Mouse (Mus musculus) liver, embryonic 12.5 days (tissue): Measurements from ENCODE around the gene Ddx23. TPM values are rescaled to one million over a fixed set of nuclear protein-coding genes. Genes with fewer than 3 reads are reported as not detected.

Experiments used
- ATAC-seq: fragments of 200-750 bp; cut with Nextera tagmentation; 2 replicates; pipeline ENCODE4 v1.8.0; 2017; ENCODE audit warnings: moderate number of reproducible peaks, mild to moderate bottlenecking, moderate library complexity
- H3K27ac ChIP-seq: fragments of 300-500 bp; sonication (generic); 2 replicates; pipeline ENCODE4 v1.5.1; 2016; ENCODE audit warnings: mild to moderate bottlenecking
- H3K27me3 ChIP-seq: fragments of 300-500 bp; sonication (generic); replicated peaks from 2 replicates; pipeline ENCODE4 v1.6.1; 2016; ENCODE audit warnings: mild to moderate bottlenecking, moderate library complexity
- H3K36me3 ChIP-seq: fragments of 300-500 bp; sonication (generic); 2 replicates; pipeline ENCODE4 v1.6.1; 2016; ENCODE audit warnings: mild to moderate bottlenecking, moderate library complexity
- H3K4me1 ChIP-seq: fragments of 300-500 bp; sonication (generic); 2 replicates; pipeline ENCODE4 v1.6.1; 2016
- H3K4me2 ChIP-seq: fragments of 300-500 bp; sonication (generic); 2 replicates; pipeline ENCODE4 v1.6.1; 2016; ENCODE audit warnings: mild to moderate bottlenecking, moderate library complexity
- H3K4me3 ChIP-seq: fragments of 300-500 bp; sonication (generic); 2 replicates; pipeline ENCODE4 v1.5.1; 2016; ENCODE audit warnings: mild to moderate bottlenecking, moderate library complexity
- H3K9ac ChIP-seq: fragments of 300-500 bp; sonication (generic); 2 replicates; pipeline ENCODE4 v1.6.1; 2016; ENCODE audit warnings: mild to moderate bottlenecking, moderate library complexity
- H3K9me3 ChIP-seq: fragments of 300-500 bp; sonication (generic); replicated peaks from 2 replicates; pipeline ENCODE4 v1.6.1; 2016; ENCODE audit warnings: mild to moderate bottlenecking, moderate library complexity
- WGBS: fragments of 180-500 bp; shearing (Covaris S2); methylation state at CpG from one replicate; pipeline ENCODE4 v1.1.7; 2016; ENCODE audit not compliant: insufficient replicate concordance; 5-methylcytosine and 5-hydroxymethylcytosine counted together
- polyA plus RNA-seq: library from polyadenylated mRNA; unstranded; fragments of >200 nt; fragmentation: Nextera tagmentation; extraction: Ambion mirVana; gene quantifications from 2 replicates; pipeline ENCODE4 v1.2.1, GENCODE M21; 2016

Gene Ddx23
- polyA plus RNA-seq, 1 experiment from 2014 or later = 16.2 TPM

DNA sequence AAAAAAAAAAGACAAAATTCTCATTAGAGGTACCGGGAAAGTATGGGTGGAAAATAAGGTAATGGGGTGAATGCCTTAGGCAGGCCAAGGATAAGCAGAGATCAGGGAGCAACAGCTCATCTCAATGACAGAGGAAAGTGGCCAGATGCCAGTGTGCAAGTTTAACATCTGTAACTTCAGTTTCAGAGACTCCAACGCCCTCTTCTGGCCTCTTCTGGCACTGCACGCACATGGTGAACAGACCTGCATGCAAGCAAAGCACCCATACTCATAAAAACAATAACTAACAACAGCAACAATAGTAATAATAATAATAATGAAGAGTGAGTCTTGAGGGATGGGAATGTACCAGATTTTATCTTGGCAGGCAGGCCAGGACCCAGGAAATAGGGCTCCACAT is 23.2 kb upstream of the Ddx23 start:
- H3K4me2 ChIP-seq = no peak overlapping the region
- WGBS = 56% methylated on average over 3 of the region's 3 CpGs
- H3K4me3 ChIP-seq = no peak overlapping the region
- peaks cover 54% of the 10 kb centered on the region for H3K27me3 ChIP-seq
- H3K4me1 ChIP-seq = peaks cover 12% of the 10 kb centered on the region; the same call in 1 of the 2 replicates
- no peak overlapping the region for H3K9ac ChIP-seq
- no peaks in the 10 kb centered on the region for H3K36me3 ChIP-seq
- no peaks in the 10 kb centered on the region; the same call in 1 of the 2 replicates for H3K9me3 ChIP-seq
- no peak overlapping the region for H3K27ac ChIP-seq
- no peak for ATAC-seq

DNA sequence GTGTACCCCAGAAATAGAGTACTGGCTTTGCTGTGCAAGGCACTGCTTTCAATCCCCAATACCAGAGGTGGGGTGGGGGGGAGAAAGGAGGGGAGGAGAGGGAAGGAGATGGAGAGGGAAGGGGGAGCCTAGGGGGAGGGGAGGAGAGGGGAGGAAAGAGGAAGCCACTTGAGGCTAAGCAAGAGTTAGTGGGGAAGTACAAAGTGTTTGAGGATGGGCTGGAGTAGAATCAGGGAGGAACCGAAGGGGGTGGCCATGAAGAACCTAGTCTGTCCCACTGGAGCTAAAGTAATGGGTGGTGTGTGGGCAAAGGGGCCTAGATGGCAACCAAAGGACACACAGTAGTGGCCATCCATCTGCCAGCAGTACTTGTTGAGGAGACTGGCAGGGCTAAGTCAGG is 21.1 kb upstream of the Ddx23 start:
- no peak for ATAC-seq
- no peak overlapping the region for H3K27ac ChIP-seq
- 39% methylated on average over 1 of the region's 1 CpGs for WGBS

DNA sequence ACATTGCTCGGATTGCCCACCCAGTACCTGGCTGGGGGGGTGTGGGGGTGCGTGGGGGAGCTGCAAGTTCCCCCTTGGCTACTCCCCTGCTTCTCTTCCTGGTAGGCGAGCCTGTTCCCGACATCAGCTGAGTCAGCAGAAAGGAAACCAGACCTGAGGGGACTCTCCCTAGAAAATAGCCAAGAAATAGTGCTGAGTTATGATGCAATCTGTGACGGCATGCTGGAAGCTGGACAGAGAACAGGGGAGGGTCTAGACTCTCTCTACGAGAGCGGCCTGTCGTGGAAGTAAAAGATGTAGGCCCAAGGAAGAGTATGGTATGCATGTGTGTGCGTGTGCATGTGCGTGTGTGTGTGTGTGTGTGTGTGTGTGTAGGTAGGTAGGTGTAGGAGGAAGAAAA is 20.5 kb upstream of the Ddx23 start:
- Histone ChIP-seq H3K4me1 (peaks cover 12% of the 10 kb centered on the region; the same call in 1 of the 2 replicates), H3K27ac (no peak overlapping the region), H3K4me2 (no peak overlapping the region), H3K4me3 (no peak overlapping the region), H3K9ac (no peak overlapping the region), H3K36me3 (no peaks in the 10 kb centered on the region), H3K9me3 (no peaks in the 10 kb centered on the region; the same call in 1 of the 2 replicates), H3K27me3 (peaks cover 48% of the 10 kb centered on the region)
- no peak for ATAC-seq
- 41% methylated on average over 10 of the region's 10 CpGs for WGBS

More for the DNA sequence above, 21.1 kb upstream of the Ddx23 start:
- H3K27me3 ChIP-seq = peaks cover 48% of the 10 kb centered on the region
- H3K36me3 ChIP-seq = no peaks in the 10 kb centered on the region
- H3K4me1 ChIP-seq = peaks cover 12% of the 10 kb centered on the region; the same call in 1 of the 2 replicates
- no peak overlapping the region for H3K9ac ChIP-seq
- no peaks in the 10 kb centered on the region; the same call in 1 of the 2 replicates for H3K9me3 ChIP-seq
- no peak overlapping the region for H3K4me3 ChIP-seq
- no peak overlapping the region for H3K4me2 ChIP-seq

DNA sequence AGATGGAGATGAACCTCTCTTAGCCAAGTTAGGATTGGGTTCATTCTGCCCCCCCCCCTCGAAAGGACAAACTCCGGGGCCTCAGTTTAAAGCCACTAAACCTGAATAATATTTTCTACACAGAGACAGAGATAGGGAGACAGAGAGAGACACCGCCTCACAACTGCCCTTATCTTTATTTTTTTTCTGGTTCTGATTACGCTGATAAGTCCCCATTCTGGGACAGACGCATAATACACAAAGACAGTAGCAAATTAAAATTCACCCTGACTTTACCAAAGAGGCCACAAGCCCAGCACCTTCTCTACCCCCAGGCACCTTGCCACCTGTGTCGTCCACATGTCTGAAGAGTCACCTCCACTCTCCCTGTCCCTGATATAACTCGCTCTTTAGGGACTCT is 18.9 kb upstream of the Ddx23 start:
- ATAC-seq = no peak
- WGBS = 52% methylated on average over 7 of the region's 7 CpGs
- Histone ChIP-seq H3K27ac (no peak overlapping the region), H3K4me3 (no peak overlapping the region), H3K9ac (no peak overlapping the region), H3K4me2 (no peak overlapping the region), H3K27me3 (peaks cover 58% of the 10 kb centered on the region), H3K36me3 (no peaks in the 10 kb centered on the region), H3K4me1 (peaks cover 23% of the 10 kb centered on the region), H3K9me3 (no peaks in the 10 kb centered on the region; the same call in 1 of the 2 replicates)

- peaks cover 67% of the 10 kb centered on the region for H3K27me3 ChIP-seq
- no peak for ATAC-seq
- H3K9me3 ChIP-seq = no peaks in the 10 kb centered on the region
- 73% methylated on average over 8 of the region's 8 CpGs for WGBS
- H3K36me3 ChIP-seq = no peaks in the 10 kb centered on the region
- H3K4me2 ChIP-seq = no peak overlapping the region
- H3K9ac ChIP-seq = no peak overlapping the region
- peaks cover 29% of the 10 kb centered on the region for H3K4me1 ChIP-seq
- H3K4me3 ChIP-seq = no peak overlapping the region
- no peak overlapping the region for H3K27ac ChIP-seq
Measured at GRCm38 (mm10) chr15:98680660-98681059, 18.0 kb upstream of the Ddx23 start.

DNA sequence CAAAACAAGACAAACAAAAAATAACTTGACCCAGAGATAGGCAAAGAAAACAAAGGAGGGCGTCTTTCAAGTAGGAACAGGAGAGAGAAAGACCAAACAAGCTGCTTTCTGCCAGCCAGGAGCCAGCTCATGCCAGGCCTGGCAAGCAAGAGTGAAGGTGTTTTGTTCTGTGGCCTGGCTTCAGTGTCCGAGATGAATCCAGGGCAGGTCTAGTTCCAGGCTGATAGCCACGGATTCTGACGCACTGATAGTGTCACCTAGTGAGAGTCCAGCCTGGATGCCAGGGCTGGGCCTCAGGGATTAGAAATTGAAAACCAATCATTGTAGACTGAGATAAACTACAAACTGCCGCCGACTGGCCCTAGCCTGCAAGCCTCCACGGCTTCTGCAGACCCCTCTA is 15.3 kb upstream of the Ddx23 start:
- H3K9ac ChIP-seq = no peak overlapping the region
- 58% methylated on average over 7 of the region's 7 CpGs for WGBS
- H3K27me3 ChIP-seq = peaks cover 82% of the 10 kb centered on the region
- H3K9me3 ChIP-seq = no peaks in the 10 kb centered on the region
- no peak overlapping the region for H3K27ac ChIP-seq
- peaks cover 28% of the 10 kb centered on the region for H3K4me1 ChIP-seq
- H3K36me3 ChIP-seq = no peaks in the 10 kb centered on the region
- H3K4me2 ChIP-seq = no peak overlapping the region
- no peak for ATAC-seq
- no peak overlapping the region for H3K4me3 ChIP-seq

DNA sequence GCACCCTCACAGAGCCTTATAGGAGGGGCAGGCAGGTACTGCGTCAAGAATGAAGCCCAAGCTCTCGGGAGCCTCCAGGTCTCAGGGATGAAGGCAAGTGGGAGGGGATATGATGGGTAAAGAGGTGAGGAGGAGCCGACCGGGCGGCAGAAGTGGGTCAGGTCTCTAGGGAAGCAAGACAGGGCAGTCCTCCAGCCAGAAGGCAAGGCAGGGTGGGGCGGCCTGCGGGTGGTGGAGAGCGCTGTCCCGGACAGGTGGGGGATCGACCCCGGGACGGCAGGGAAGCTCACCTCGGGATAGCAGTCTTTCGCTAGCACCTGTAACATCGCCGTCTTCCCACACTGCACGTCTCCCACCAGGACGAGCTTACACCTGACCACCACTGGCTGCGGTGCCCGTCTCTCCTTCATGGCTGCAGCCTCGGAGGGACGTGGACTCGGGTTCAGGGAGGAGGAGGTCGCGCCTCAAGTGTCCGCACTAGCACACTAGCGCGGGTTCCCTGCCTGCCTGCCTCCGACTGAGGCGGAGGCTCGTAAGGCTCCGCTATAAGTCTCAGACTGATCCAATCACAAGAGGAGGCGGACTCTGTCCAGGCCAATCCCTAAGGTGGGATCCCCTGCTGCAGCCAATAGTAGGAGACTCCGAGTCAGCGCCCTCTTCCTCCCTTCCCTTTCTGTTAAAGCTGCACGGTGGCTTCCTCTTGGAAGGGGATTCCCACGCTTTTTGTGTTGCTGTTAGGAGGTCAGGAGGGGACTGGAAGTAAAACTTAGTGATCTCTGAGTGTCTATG is 14.4 kb upstream of the Ddx23 start, which contains the start of gene Rnd1:
TSS of gene Rnd1 (minus strand) at position 522 of the 789 bp plus-strand sequence.
- peaks cover 90% of the 10 kb centered on the region for H3K27me3 ChIP-seq
- peak within 1 kb of the TSS; percentile 12; the same call in 1 of the 2 replicates for H3K9ac ChIP-seq
- H3K4me3 ChIP-seq = peak within 1 kb of the TSS; percentile 46
- H3K9me3 ChIP-seq = no peaks in the 10 kb centered on the region
- H3K36me3 ChIP-seq = no peaks in the 10 kb centered on the region
- H3K4me2 ChIP-seq = peak within 1 kb of the TSS; percentile 75
- no peak within 1 kb of the TSS for H3K27ac ChIP-seq
- peak; percentile 91 for ATAC-seq
- 2% methylated on average over 37 of the region's 37 CpGs for WGBS
- H3K4me1 ChIP-seq = peaks cover 26% of the 10 kb centered on the region

- H3K4me2 ChIP-seq = peak overlapping the region; percentile 75
- H3K27me3 ChIP-seq = peaks cover 85% of the 10 kb centered on the region
- no peak for ATAC-seq
- peaks cover 23% of the 10 kb centered on the region for H3K4me1 ChIP-seq
- no peak overlapping the region for H3K27ac ChIP-seq
- no peaks in the 10 kb centered on the region for H3K36me3 ChIP-seq
- no peaks in the 10 kb centered on the region for H3K9me3 ChIP-seq
- no peak overlapping the region for H3K9ac ChIP-seq
- 8% methylated on average over 9 of the region's 9 CpGs for WGBS
- peak overlapping the region; percentile 46 for H3K4me3 ChIP-seq
Measured at GRCm38 (mm10) chr15:98676471-98676870, 13.8 kb upstream of the Ddx23 start.

DNA sequence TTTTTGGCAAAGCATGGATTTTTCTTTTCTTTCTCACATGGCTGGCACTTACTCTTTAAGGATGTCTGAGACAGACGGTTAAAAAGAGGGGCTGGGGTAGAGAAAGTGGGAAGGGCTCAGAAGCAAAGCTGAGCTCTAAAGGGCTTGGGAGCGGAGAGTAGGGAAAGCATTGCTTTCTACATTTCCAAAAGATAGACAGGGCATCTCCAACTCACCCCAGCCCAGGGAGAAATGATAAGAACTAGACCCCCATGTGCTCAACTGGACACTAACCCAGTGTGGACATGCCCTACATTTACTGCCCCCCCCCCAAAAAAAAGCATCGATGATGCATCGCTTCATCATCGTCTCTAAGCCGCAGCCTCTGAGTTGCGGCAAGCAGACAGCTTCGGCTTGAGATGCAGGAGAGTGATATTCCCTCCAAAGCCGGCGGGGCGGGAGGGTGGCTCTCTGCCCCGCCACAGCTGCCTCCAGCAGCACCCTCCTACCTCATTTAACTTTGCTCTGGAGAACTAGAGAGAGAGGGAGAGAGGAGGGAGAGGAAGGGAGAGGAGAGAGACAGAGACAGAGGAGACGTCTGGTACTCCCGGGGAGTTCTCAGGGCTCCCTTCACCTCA is 13.0 kb upstream of the Ddx23 start:
- H3K27me3 ChIP-seq = peaks cover 80% of the 10 kb centered on the region
- no peak overlapping the region for H3K4me2 ChIP-seq
- no peaks in the 10 kb centered on the region for H3K36me3 ChIP-seq
- no peaks in the 10 kb centered on the region for H3K9me3 ChIP-seq
- whole genome bisulfite sequencing = 6% methylated on average over 14 of the region's 14 CpGs
- H3K9ac ChIP-seq = no peak overlapping the region
- no peak overlapping the region for H3K4me3 ChIP-seq
- no peak overlapping the region for H3K27ac ChIP-seq
- H3K4me1 ChIP-seq = peaks cover 21% of the 10 kb centered on the region
- ATAC-seq = no peak

DNA sequence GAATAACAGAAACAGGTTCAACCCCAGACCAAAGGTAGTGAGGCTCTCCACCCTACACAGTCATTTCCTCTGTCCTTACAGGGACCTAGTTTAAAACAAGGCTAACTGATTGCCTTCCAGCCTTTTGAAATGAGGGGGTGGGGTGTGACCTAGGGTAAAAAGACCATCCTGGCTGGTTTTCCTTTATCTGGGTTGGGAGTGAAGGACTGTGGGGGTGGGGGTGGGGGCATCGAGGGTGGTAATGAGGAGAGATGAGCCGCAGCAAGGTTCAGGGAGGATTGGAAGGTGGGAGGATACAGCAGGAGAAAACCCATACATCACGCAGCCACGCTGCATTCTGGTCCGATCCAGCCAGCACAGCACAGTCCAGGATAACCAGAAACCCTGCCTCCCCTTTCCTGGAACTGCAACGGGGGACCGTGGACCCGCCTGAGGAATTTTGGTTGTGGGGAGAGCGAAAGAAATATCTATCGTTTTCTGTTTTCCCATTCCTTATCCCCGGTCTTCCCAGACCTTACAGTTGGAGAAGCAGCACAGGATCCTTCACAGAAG is 12.4 kb upstream of the Ddx23 start:
- H3K36me3 ChIP-seq = no peaks in the 10 kb centered on the region
- no peak overlapping the region for H3K4me3 ChIP-seq
- no peak overlapping the region for H3K4me2 ChIP-seq
- peaks cover 21% of the 10 kb centered on the region for H3K4me1 ChIP-seq
- H3K27me3 ChIP-seq = peaks cover 87% of the 10 kb centered on the region
- no peak overlapping the region for H3K27ac ChIP-seq
- no peaks in the 10 kb centered on the region for H3K9me3 ChIP-seq
- no peak for ATAC-seq
- no peak overlapping the region for H3K9ac ChIP-seq
- WGBS = 27% methylated on average over 11 of the region's 11 CpGs

DNA sequence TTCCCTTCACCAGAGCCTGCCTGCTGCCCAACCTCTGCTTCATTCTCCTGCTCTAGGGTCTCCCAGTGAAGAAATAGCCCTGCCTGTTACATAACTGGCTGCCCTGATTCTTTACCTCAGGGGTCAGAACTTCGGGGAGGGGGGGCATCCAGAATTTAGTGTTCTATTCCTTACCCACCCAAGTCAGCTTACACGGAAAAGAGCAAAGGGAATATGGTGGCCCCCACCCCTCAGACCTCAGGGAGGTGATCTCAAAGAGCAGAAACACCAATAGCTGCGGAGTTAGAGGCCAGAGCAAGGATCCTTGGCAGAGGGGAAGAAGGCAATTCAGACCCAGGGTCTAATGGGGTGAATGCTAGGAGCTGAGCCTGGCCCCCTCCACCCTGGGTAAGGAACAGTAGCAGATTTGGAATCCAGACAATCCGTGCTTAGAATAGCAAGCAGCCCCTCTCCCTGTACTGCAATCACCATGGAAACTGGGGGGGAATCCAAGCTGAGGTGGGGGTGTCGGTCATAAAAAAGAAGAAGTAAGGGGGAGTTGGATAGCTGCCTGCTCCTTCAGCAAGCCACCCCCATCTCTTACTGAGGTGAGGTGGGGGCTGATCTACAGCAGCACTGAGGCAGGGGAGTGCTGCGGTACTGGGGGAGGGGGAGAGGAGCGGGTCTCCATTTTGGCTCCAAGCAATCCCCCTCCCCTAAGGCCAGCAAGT is 11.7 kb upstream of the Ddx23 start:
- H3K27ac ChIP-seq = no peak overlapping the region
- no peaks in the 10 kb centered on the region for H3K36me3 ChIP-seq
- no peak for ATAC-seq
- no peak overlapping the region for H3K4me2 ChIP-seq
- no peak overlapping the region for H3K9ac ChIP-seq
- no peak overlapping the region for H3K4me3 ChIP-seq
- no peaks in the 10 kb centered on the region for H3K9me3 ChIP-seq
- peaks cover 85% of the 10 kb centered on the region for H3K27me3 ChIP-seq
- 29% methylated on average over 7 of the region's 7 CpGs for WGBS
- H3K4me1 ChIP-seq = peaks cover 21% of the 10 kb centered on the region
